Mouse (Mus musculus): ENCODE measurements around the gene Tmem114. TPM values are rescaled to one million over a fixed set of nuclear protein-coding genes. Genes with fewer than 3 reads are reported as not detected.

Tmem114 gene
- total RNA-seq, 2 experiments from 2014 or later: not detected

- peak; percentile 74 for DNase-seq
Measured at GRCm38 (mm10) chr16:8406708-8407107, 18.2 kb downstream of the Tmem114 start.

- no peak for DNase-seq
Measured at GRCm38 (mm10) chr16:8402663-8403062, 22.3 kb downstream of the Tmem114 start.

- no peak for DNase-seq
Measured at GRCm38 (mm10) chr16:8401171-8401955, 23.6 kb downstream of the Tmem114 start.

DNA sequence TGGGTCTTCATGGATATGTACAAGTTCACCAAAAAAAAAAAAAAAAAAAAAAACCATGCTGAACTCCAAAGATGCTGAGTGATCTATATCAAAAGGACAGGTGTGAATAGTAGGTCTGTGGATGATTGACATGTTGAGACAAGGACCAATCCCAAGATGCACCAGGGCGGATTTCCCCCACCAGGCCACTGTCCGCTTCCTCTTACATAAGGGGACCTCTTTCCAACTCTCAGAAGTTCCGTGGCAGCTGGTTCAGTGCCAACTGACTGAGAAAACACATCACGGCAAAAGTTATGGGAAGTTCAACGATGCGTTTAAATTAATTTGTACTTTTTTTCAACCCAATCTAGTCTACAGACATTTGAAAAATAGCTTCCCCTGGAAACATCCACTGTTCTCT lies 25.1 kb downstream of the Tmem114 start:
- DNase-seq: no peak

DNA sequence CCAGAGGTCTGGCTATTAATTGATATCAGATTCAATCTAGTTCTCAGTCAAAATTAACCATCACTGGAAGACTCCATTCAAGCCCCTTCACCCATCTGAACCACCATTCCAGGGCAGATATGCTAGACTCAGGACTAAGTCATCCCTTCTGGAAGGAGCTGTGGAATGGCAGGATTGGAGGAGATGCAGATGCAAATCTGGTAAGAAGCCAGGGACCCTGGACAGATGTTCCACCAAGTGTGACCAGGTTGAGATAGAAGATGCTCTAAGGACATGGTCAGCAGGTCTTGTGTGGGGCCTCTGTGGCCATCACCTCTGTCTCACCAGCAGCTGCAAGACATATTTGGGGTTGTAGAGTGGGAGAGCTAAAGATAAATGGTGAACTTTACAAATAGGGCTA lies 30.0 kb downstream of the Tmem114 start:
- DNase-seq: no peak

DNA sequence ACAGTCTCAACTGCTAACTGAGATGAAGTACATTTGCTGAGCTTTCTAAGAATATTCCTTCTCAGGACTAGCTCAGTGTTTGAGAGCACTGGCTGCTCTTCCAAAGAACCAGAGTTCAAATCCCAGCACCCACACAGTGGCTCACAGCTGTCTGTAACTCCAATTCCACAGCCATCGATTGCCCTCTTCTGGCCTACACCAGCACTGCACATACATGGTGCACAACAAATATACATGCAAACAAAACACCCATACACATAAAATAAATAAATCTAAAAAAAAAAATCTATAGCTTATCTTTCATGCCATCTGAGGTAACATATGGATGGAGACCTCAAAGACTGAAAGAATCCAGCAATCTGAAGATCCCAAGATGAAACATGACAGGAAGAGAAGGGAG lies 36.4 kb downstream of the Tmem114 start:
- no peak for DNase-seq

- DNase-seq: no peak
Measured at GRCm38 (mm10) chr16:8386386-8386785, 38.5 kb downstream of the Tmem114 start.

- no peak for DNase-seq
Measured at GRCm38 (mm10) chr16:8385679-8386078, 39.3 kb downstream of the Tmem114 start.

DNA sequence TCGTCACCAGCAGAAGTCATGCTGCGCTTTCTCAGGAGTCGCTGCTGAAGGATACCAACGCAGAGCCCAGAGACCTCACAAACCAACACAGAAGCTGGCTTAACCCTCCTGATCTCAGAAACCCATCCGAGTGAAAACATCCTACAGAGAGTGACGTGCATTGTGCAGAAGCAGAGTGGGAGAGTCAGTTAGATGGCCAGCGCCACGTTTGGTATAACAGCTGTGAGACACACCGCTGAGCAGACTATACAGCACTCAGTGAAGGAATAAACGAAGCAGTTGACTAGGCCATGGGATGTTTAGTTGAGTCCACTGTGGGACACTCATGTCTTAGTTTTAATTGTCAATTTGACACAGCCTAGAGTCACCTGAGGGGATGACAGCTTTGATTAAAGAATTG lies 40.2 kb downstream of the Tmem114 start:
- no peak for DNase-seq

DNA sequence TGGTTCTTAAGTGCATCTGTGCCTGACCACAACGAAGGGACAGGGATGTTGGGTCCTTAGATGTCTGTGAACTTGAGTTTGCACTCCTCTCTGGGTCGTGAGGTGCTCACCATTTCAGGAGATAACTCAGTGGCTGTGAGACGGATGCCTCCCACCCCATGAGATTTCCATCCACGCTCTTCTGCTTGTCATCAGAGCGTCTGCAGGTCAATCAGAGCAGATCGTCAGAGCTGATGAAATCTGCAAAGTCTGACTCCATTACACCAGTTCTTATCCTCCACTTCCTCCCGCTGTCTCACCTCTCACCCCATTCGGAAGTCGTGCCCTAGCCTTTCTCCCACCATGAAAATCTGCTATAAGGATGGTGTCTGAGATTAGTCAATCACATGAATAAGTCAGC lies 41.5 kb downstream of the Tmem114 start:
- no peak for DNase-seq

DNA sequence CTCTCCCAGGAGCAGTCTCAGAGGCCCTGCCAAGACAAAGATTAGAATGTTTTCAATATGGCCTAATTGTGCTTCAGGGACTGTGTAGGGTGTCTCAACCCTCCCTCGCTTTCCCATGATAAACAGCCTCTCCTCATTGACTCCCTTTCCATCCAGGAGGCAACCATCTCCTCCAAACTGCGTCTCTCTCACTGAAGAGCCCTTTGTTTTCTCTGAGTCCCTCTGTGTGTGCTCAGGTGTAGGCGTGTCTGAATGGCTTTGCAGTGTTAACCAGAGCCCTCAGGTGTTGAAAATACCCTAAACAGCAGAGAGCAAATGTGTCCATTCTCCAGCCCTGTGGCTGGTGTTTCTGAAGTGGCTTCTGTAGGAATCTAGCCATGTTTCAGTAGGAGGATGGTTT lies 61.9 kb downstream of the Tmem114 start:
- no peak for DNase-seq

Other genes starting within 250 kb of the Tmem114 start
- gene Mettl22, start 45.7 kb upstream of the Tmem114 start, total RNA-seq (2021): 10 to 100 TPM; 30.3 to 34.3 TPM
- gene Abat, start 88.3 kb upstream of the Tmem114 start, total RNA-seq (2021): 1 to 10 TPM; 6.3 to 7.6 TPM
- 10 to 100 TPM; 36.5 to 39.0 TPM for gene Pmm2, start 212.5 kb upstream of the Tmem114 start, total RNA-seq (2021)
- gene Tmem186, start 212.6 kb upstream of the Tmem114 start, total RNA-seq (2021): 10 to 100 TPM; 12.7 to 13.1 TPM
- 10 to 100 TPM; 52.8 to 56.0 TPM for gene Carhsp1, start 247.0 kb upstream of the Tmem114 start, total RNA-seq (2021)

All from heart, postnatal 4 days (tissue).